Mouse (Mus musculus): ENCODE measurements around the gene Cyp11a1.

Gene Cyp11a1

DNA sequence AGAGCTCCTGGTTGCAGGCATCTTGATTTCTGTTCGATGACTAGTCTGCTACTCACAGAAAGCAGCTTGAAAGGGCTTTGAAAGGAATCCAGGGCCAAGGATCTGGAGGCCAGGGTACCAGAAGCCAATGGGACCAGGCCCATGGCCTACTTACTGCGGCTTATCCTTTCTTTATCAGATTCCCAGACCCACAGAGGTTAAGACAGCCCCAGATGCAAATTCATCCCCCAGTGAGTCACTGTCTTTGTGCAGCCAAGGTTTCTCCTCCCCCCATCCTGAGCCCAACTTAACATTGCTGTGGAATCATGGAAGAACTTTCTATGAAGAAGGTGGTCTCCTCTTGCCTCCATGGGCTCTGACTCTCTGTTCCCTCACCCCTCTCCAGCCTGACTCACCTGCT lies 6.3 kb downstream of the Cyp11a1 start:
- TF ChIP-seq GATA4 (IDR thresholded peaks at IDR 0.05; ENCODE audit: insufficient replicate concordance, low read length) = no peak

DNA sequence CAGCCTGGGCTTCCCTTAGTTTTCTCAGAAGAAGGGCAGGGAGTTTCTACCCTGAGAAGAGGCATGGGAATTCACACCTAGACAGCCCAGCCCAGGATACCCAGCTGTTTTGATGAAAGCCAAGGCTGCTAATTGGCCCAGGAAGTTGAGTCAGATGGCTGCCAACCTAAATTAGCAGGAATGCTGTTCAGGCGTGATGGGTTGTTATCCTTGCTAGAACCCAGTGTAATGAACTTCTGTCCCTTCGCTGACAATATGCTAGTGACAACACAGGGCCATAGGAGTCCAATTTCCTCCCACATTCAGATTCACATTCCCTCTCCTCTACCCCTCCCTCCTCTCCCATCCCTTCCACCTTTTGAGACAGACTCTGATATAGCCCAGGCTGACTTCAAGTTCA lies 6.7 kb downstream of the Cyp11a1 start:
- TF ChIP-seq GATA4 (IDR thresholded peaks at IDR 0.05; ENCODE audit: insufficient replicate concordance, low read length) = no peak

- no peak for TF ChIP-seq GATA4 (IDR thresholded peaks at IDR 0.05; ENCODE audit: insufficient replicate concordance, low read length)
Observed at GRCm38 (mm10) chr9:58014393-58015160, 8.4 kb downstream of the Cyp11a1 start.

- no peak for TF ChIP-seq GATA4 (IDR thresholded peaks at IDR 0.05; ENCODE audit: insufficient replicate concordance, low read length)
Observed at GRCm38 (mm10) chr9:58015856-58016255, 9.6 kb downstream of the Cyp11a1 start.

GRCm38 (mm10) chr9:58016962-58017361 lies 10.8 kb downstream of the Cyp11a1 start:
- no peak for TF ChIP-seq GATA4 (IDR thresholded peaks at IDR 0.05; ENCODE audit: insufficient replicate concordance, low read length)

- TF ChIP-seq GATA4 (IDR thresholded peaks at IDR 0.05; ENCODE audit: insufficient replicate concordance, low read length) = no peak
Observed at GRCm38 (mm10) chr9:58018385-58018784, 12.2 kb downstream of the Cyp11a1 start.

GRCm38 (mm10) chr9:58025995-58026394 lies 19.8 kb downstream of the Cyp11a1 start:
- TF ChIP-seq GATA4 (IDR thresholded peaks at IDR 0.05; ENCODE audit: insufficient replicate concordance, low read length) = no peak

DNA sequence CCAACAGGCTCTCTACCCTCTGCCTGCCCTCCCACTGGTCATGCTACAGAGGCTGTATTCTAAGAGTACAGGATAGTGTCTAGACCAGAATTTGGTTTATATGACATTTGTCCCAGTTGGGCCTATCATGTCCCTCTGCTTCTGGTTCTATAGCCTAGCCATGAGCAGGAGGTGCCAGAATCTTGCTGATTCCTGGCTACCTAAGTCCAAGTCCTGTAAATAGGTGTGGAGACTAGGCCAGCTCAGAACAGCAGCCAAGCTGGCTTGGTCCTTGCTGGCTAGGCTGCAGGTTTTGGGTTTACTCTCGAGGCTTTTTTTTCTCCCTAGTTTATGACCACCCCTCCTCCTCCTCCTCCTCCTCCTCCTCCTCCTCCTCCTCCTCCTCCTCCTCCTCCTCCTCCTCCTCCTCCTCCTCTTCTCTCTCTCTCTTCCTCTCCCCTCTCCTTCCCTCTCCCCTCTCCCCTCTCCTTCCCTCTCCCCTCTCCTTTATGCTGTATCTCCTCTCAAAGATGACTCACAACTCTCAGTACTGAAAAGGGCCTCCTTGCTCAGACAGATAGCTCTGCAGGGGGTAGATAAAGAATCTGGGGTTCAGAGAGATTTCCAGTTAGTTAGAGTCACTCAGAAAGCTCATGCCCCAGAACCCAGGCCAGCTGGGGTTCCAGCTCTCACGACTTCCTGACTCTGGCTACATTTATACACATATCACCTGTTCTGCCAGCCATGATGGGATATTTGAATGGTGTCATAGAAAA lies 21.4 kb downstream of the Cyp11a1 start:
- TF ChIP-seq GATA4 (IDR thresholded peaks at IDR 0.05; ENCODE audit: insufficient replicate concordance, low read length) = no peak

DNA sequence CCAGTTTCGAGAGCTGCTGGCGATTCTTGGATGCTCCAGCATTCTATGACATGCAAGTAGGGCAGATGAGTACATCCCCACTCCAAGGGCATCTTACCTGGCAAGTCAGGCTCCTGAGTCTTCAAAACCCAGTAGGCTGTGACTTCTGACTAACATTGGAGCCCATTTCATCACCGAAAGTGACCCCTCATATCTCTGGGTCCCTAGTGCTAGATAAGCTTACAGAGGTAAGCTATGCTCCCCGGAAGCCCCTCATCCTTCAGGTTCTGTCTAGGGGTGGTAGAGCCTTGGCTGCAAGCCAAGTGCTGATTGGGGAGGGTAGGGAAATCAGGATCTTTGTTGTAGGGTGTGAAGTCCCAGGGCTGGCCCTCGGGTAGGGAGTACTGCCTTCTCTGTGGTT lies 22.6 kb downstream of the Cyp11a1 start:
- TF ChIP-seq GATA4 (IDR thresholded peaks at IDR 0.05; ENCODE audit: insufficient replicate concordance, low read length) = no peak

DNA sequence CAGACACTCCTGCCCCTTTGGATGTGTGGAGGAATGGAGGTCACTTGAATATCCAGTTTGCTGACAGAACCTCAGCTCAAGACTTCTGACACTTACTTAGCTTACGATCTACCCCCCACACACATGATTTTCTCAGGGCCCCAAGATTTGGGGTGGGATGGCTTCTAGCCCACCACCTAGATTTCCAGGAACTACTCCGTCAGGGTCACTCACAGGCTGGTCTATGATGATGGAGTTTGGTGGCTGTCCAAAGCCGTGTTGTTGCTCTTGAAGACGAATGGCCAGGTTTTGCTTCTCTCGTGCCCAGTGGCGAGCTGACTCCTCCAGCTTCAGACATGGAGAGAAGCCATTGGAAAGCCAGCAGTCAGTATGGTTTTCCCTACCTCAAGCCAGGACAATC lies 23.4 kb downstream of the Cyp11a1 start:
- TF ChIP-seq GATA4 (IDR thresholded peaks at IDR 0.05; ENCODE audit: insufficient replicate concordance, low read length) = no peak

DNA sequence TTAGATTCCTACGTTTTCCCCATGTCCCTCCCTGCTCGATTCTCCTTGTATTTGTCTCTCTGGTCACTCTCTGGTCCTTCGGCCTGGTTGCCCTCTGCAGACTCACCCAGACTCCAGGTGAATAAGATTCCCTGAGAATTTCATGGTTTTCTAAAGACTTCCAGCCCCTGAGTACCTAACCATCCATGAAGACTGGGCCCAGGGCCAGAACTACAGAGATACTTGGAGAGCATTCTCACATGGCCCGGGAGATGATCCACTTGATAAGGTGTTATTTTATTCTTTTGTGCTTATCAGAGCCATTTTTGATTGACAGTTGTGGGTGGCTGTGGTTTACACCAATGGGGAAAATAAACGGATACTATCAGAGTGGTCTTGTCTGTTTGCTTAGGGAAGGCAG lies 25.7 kb downstream of the Cyp11a1 start:
- TF ChIP-seq GATA4 (IDR thresholded peaks at IDR 0.05; ENCODE audit: insufficient replicate concordance, low read length) = no peak

GRCm38 (mm10) chr9:58035519-58035918 lies 29.3 kb downstream of the Cyp11a1 start:
- no peak for TF ChIP-seq GATA4 (IDR thresholded peaks at IDR 0.05; ENCODE audit: insufficient replicate concordance, low read length)

GRCm38 (mm10) chr9:58035951-58036698 lies 29.9 kb downstream of the Cyp11a1 start:
- TF ChIP-seq GATA4 (IDR thresholded peaks at IDR 0.05; ENCODE audit: insufficient replicate concordance, low read length) = no peak

- TF ChIP-seq GATA4 (IDR thresholded peaks at IDR 0.05; ENCODE audit: insufficient replicate concordance, low read length) = no peak
Observed at GRCm38 (mm10) chr9:58036961-58037360, 30.8 kb downstream of the Cyp11a1 start.

GRCm38 (mm10) chr9:58038500-58039168 lies 32.4 kb downstream of the Cyp11a1 start:
- no peak for TF ChIP-seq GATA4 (IDR thresholded peaks at IDR 0.05; ENCODE audit: insufficient replicate concordance, low read length)
